Mouse (Mus musculus) forebrain, embryonic 11.5 days (tissue): ENCODE measurements at regions not wholly inside any gene's neighbourhood (a gene's known extent, or its start where the extent isn't known, plus 50 kb on each side); places are given as distances from the start of the nearest gene placed in this dataset.
"Not testable (repeated sequence)": the region's sequence is repeated elsewhere in the genome, so short reads cannot be mapped to it uniquely, and the experiment has no call there.

Experiments used
- ATAC-seq: fragments of 200-750 bp; cut with Nextera tagmentation; replicated peaks from 2 replicates; pipeline ENCODE4 v1.8.0; 2017; ENCODE audit warnings: moderate TSS enrichment; ENCODE audit not compliant: low FRiP score
- DNase-seq: peaks from one replicate; pipeline ENCODE4 v3.0.0-alpha.2; 2017; ENCODE audit warnings: low spot score
- H3K27ac ChIP-seq: fragments of 300-500 bp; sonication (generic); 2 replicates; pipeline ENCODE4 v1.5.1; 2014; ENCODE audit warnings: low read depth, low read length
- H3K27me3 ChIP-seq: fragments of 300-500 bp; sonication (generic); 2 replicates; pipeline ENCODE4 v1.6.1; 2014; ENCODE audit warnings: mild to moderate bottlenecking, low read length, mixed read lengths; ENCODE audit not compliant: control insufficient read depth, insufficient read depth
- H3K36me3 ChIP-seq: fragments of 300-500 bp; sonication (generic); 2 replicates; pipeline ENCODE4 v1.6.1; 2014; ENCODE audit warnings: mild to moderate bottlenecking, low read length, moderate library complexity, mixed read lengths; ENCODE audit not compliant: control insufficient read depth, insufficient read depth
- H3K4me1 ChIP-seq: fragments of 300-500 bp; sonication (generic); replicated peaks from 2 replicates; pipeline ENCODE4 v1.6.1; 2014; ENCODE audit warnings: low read length, mixed read lengths; ENCODE audit not compliant: control insufficient read depth, insufficient read depth
- H3K4me2 ChIP-seq: fragments of 300-500 bp; sonication (generic); 2 replicates; pipeline ENCODE4 v1.6.1; 2014; ENCODE audit warnings: low read depth, mild to moderate bottlenecking, low read length, moderate library complexity, mixed read lengths; ENCODE audit not compliant: severe bottlenecking
- H3K4me3 ChIP-seq: fragments of 300-500 bp; sonication (generic); 2 replicates; pipeline ENCODE4 v1.5.1; 2014; ENCODE audit warnings: low read depth, low read length
- H3K9ac ChIP-seq: fragments of 300-500 bp; sonication (generic); 2 replicates; pipeline ENCODE4 v1.6.1; 2014; ENCODE audit warnings: low read length
- H3K9me3 ChIP-seq: fragments of 300-500 bp; sonication (generic); 2 replicates; pipeline ENCODE4 v1.6.1; 2016; ENCODE audit warnings: low read length, mixed read lengths; ENCODE audit not compliant: control insufficient read depth
- WGBS: fragments of 180-500 bp; shearing (Covaris S2); extraction: QIAGEN DNeasy Blood & Tissue Kit; methylation state at CpG from one replicate; pipeline ENCODE4 v1.1.7; 2014; 5-methylcytosine and 5-hydroxymethylcytosine counted together

DNA sequence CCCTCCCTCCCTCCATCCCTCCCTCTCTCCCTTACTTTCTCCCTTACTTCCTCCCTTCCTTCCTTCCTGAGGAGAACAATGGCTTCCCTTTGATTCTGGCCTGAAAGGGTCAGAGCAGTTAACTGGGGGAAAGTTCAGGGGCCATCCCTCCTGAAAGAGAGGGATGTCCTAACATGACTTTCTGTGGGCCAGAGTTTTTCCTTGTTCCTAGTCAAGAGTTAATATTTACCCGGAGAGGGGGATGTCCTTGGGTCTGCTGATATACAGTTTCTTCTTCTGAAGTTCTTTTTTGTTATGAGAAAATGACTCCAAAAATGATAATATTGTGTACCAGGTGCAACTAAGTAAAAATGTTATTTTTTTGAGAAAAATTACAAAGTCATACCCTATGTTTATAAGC, 431.5 kb upstream of the Slc35b3 start:
- not testable (repeated sequence) for H3K9me3 ChIP-seq, ATAC-seq, H3K27ac ChIP-seq, H3K27me3 ChIP-seq, H3K4me2 ChIP-seq, H3K36me3 ChIP-seq, H3K4me1 ChIP-seq, DNase-seq, H3K4me3 ChIP-seq, H3K9ac ChIP-seq
- WGBS: 83% methylated on average over 1 of the region's 1 CpGs

DNA sequence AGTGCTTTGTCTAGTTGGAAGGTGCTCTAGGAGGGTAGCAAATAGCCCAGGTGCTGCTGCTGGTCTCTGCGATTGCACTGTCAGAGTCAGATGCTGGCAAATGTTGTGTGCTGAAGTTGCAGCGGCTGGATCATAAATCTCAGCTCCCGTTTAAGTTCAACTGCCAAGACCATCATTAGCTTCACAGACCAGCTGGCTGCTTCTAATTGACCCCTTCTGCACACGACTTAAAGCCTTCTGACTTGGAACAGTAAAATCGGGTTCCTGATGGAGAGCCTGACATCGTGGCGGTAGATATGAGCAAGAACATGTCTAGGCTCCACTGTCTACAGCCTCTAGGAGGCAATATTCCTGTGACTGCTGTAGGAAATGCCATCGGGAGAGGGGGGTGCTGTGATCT, 416.0 kb upstream of the Slc35b3 start:
- Histone ChIP-seq H3K9me3 (no peaks in the 10 kb centered on the region), H3K9ac (no peak overlapping the region), H3K27me3 (no peaks in the 10 kb centered on the region), H3K4me1 (no peaks in the 10 kb centered on the region), H3K27ac (no peak overlapping the region), H3K4me2 (no peak overlapping the region), H3K4me3 (no peak overlapping the region), H3K36me3 (no peaks in the 10 kb centered on the region)
- ATAC-seq (no peak), DNase-seq (no peak)
- 89% methylated on average over 8 of the region's 8 CpGs for WGBS

DNA sequence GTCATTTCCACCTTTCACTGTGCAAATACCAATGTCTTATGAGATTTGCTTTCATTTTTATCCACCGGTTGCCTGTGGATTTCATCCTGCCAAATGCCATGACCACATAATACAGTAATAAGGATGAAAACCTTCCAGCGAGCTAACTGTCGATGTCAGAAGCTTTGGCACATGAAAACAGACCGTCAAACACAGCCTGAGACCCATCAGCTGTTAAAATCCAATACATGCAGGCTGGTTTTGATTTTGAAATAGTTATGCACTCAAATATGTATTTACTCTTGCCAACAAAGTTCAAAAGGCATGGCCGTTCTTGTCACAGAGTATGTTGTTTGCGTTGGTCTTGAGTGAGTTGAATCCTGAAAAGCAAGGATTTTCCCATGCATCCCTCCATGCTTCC, 415.6 kb upstream of the Slc35b3 start:
- H3K4me2 ChIP-seq: no peak overlapping the region
- H3K4me3 ChIP-seq: no peak overlapping the region
- 96% methylated on average over 6 of the region's 6 CpGs for WGBS
- no peak for DNase-seq
- no peak for ATAC-seq
- H3K27ac ChIP-seq: no peak overlapping the region
- H3K4me1 ChIP-seq: no peaks in the 10 kb centered on the region
- H3K9ac ChIP-seq: no peak overlapping the region
- H3K9me3 ChIP-seq: no peaks in the 10 kb centered on the region
- H3K27me3 ChIP-seq: no peaks in the 10 kb centered on the region
- no peaks in the 10 kb centered on the region for H3K36me3 ChIP-seq

DNA sequence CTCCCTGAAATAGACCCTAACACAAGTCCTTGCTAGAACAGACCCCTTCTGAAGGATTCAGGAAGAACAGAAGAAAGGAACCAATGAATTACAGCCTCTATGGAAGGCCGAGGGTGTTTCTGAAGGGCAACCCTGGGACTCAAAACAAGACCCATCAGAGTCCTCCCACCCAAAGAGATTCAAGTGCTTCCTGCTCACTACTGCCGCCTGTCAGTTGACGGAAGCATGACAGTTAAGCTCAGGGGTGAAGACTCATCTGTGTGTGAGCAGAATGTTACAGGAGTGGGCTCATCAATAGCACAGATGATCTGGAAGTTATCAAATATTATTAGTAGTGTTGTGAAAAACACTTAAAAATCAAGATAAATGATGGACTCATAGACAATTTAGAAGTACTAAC, 411.9 kb upstream of the Slc35b3 start:
- ATAC-seq: no peak
- Histone ChIP-seq H3K27me3 (no peaks in the 10 kb centered on the region), H3K27ac (no peak overlapping the region), H3K4me2 (no peak overlapping the region), H3K9ac (no peak overlapping the region), H3K36me3 (no peaks in the 10 kb centered on the region), H3K9me3 (no peaks in the 10 kb centered on the region), H3K4me1 (no peaks in the 10 kb centered on the region), H3K4me3 (no peak overlapping the region)
- WGBS: 80% methylated on average over 3 of the region's 3 CpGs
- no peak for DNase-seq

DNA sequence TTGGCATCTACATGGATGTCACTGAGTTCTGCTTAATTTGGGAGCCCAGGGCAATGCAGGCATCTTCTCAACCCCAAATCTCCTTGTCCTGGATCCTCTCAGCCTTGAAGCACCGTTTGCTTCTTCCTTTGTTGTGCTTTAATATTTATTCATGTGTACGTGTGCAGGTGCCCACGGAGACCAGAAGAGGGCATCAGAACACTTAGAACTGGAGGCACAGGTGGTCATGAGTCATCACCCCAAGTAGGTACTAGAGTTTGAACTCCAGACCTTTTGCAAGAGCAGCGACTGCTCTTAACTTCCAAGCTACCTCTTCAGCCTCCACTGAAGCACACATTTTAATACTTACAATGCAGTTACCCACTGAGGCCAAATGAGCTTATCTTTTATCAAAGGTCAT, 403.0 kb upstream of the Slc35b3 start:
- no peak overlapping the region for H3K27ac ChIP-seq
- no peak for DNase-seq
- 72% methylated on average over 4 of the region's 4 CpGs for WGBS
- no peaks in the 10 kb centered on the region for H3K27me3 ChIP-seq
- ATAC-seq: no peak
- H3K4me3 ChIP-seq: no peak overlapping the region
- no peaks in the 10 kb centered on the region for H3K9me3 ChIP-seq
- H3K36me3 ChIP-seq: no peaks in the 10 kb centered on the region
- H3K9ac ChIP-seq: no peak overlapping the region
- no peak overlapping the region for H3K4me2 ChIP-seq
- no peaks in the 10 kb centered on the region for H3K4me1 ChIP-seq

DNA sequence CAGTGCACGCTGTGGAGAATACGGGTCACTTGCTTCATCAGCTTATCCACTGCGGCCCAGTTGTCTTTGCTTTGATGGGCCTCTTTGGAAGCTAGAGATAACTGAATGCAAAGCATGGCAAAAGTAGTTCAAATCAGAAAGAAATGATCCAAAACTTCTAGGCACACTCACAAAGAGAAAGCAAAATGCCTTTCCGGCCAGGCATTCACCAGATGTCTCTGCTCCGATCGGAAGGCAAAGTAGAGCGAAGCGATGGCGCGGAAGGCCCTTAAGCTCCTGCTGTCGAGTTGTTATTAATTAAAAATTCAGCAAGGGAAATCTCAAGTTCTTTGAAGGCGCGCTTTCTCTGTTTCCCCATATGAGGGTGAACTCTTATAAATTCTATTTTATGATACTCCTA, 401.9 kb upstream of the Slc35b3 start:
- Histone ChIP-seq H3K4me1 (no peaks in the 10 kb centered on the region), H3K36me3 (no peaks in the 10 kb centered on the region), H3K9me3 (no peaks in the 10 kb centered on the region), H3K4me3 (no peak overlapping the region), H3K4me2 (no peak overlapping the region), H3K27me3 (no peaks in the 10 kb centered on the region), H3K9ac (no peak overlapping the region), H3K27ac (no peak overlapping the region)
- ATAC-seq (no peak), DNase-seq (no peak)
- 51% methylated on average over 13 of the region's 13 CpGs for WGBS

DNA sequence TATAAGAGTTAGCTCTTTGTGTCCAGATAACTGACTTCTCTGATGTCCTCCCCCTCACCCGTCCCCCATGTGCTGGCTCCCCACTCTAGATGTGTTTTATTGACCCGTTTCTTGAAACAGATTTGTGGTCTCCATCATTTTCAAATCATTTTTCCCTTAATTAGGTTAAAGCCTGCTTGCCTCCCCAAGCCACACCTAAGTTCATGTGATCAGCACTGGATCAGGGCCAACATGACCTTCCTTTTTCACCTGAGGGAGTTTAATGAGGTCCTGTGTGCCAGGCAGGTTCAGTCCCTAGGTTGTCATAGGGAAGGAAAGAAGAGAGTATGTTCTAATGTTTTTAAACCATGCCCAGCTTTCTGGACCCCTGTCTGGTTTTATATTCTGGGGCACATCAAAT, 390.9 kb upstream of the Slc35b3 start:
- H3K4me3 ChIP-seq: no peak overlapping the region
- H3K27me3 ChIP-seq: no peaks in the 10 kb centered on the region
- no peak overlapping the region for H3K4me2 ChIP-seq
- no peaks in the 10 kb centered on the region for H3K4me1 ChIP-seq
- H3K36me3 ChIP-seq: no peaks in the 10 kb centered on the region
- DNase-seq (no peak), ATAC-seq (no peak)
- H3K27ac ChIP-seq: no peak overlapping the region
- H3K9me3 ChIP-seq: no peaks in the 10 kb centered on the region
- WGBS: 73% methylated on average over 2 of the region's 2 CpGs
- no peak overlapping the region for H3K9ac ChIP-seq

DNA sequence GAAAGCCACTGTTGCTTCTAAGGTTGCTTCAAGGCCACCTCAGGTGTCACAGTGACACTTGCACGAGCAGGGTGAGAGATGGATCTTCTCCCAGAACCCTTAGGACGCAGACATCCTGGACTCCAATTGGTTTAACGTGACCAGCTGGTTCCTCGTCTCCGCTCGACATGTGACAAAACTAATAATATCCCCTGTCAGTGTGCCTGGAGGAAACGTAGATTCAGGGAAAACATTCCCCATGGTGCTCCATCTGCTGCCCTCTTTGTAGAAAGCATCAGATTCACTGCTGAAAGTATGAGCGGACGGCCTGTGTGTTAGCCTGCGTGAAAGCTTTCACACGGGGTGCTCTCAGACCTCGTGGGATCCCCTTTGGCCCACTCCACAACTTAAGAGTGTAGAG, 390.0 kb upstream of the Slc35b3 start:
- no peaks in the 10 kb centered on the region for H3K27me3 ChIP-seq
- no peak overlapping the region for H3K27ac ChIP-seq
- no peak overlapping the region for H3K4me2 ChIP-seq
- H3K9me3 ChIP-seq: no peaks in the 10 kb centered on the region
- WGBS: 69% methylated on average over 12 of the region's 12 CpGs
- H3K4me1 ChIP-seq: no peaks in the 10 kb centered on the region
- H3K36me3 ChIP-seq: no peaks in the 10 kb centered on the region
- DNase-seq (no peak), ATAC-seq (no peak)
- no peak overlapping the region for H3K9ac ChIP-seq
- no peak overlapping the region for H3K4me3 ChIP-seq

DNA sequence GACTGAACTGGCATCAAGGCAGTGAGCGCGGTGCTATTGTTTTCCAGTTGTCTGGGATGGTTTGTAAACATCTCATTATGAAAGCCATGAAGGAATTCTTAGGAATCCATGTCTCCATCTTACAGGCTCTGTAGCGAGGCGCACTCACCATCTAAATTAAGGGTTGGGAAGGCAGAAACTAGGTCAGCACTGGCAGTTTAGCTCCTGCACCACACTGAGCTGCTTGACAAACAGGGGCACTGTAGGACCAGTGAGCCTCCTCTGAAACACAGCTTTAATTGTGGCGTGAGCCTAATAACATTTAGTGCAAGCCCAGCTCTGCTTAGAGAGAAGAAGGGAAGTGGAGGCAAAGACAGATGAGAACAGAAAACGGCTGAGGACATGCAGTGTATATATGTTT, 387.1 kb upstream of the Slc35b3 start:
- Histone ChIP-seq H3K9ac (no peak overlapping the region), H3K27me3 (no peaks in the 10 kb centered on the region), H3K9me3 (no peaks in the 10 kb centered on the region), H3K4me1 (no peaks in the 10 kb centered on the region), H3K4me2 (no peak overlapping the region), H3K4me3 (no peak overlapping the region), H3K36me3 (no peaks in the 10 kb centered on the region), H3K27ac (no peak overlapping the region)
- WGBS: 85% methylated on average over 6 of the region's 6 CpGs
- DNase-seq: no peak
- ATAC-seq: no peak
